Mouse (Mus musculus) ES-E14 (cell line): ENCODE data around the gene B4galnt1.

ENCODE experiments used
- CHD2 ChIP-seq: IDR thresholded peaks from 2 replicates; pipeline ENCODE4 v1.6.1; 2014; ENCODE audit warnings: mild to moderate bottlenecking, low read depth, low read length, inconsistent platforms
- HCFC1 ChIP-seq: IDR thresholded peaks from 2 replicates; pipeline ENCODE4 v1.6.1; 2012; ENCODE audit warnings: low read length, inconsistent platforms, borderline replicate concordance; ENCODE audit not compliant: insufficient read depth
- MAFK ChIP-seq: IDR thresholded peaks from 2 replicates; pipeline ENCODE4 v1.6.1; 2014; ENCODE audit warnings: mild to moderate bottlenecking, low read depth, low read length, inconsistent platforms; ENCODE audit not compliant: insufficient read depth

DNA sequence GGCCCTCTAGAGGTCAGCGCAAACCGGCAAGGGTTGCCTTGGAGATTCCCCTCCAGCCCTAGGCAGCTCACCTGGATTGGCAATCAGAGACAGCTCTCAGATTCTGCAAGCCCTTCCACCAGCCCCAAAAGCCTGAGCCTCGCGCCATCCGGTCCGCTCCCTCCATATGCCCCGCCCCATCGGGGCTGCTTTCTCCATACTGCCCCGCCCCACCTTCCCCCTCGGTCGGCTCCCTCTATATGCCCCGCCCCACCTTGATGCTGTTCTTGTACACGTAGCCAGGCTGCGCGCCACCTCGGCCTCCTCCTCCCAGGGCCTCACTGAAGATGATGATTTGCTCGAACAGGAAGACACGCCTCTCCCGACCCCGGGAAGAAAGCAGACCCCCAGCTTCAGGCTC, 18.7 kb downstream of the B4galnt1 start:
- no peak for TF ChIP-seq HCFC1
- no peak for TF ChIP-seq MAFK
- no peak for TF ChIP-seq CHD2
